Mouse (Mus musculus): ENCODE data around the gene Mtr.

GRCm38 (mm10) chr13:12257391-12258380 is at the start of gene Mtr:
- TF ChIP-seq CTCF (IDR thresholded peaks at IDR 0.05; ENCODE audit: low read depth) (no peak), EP300 (IDR thresholded peaks at IDR 0.05; ENCODE audit: low read depth) (no peak)
